Mouse (Mus musculus): Measurements from ENCODE around the gene Acyp1. TPM values are rescaled to one million over a fixed set of nuclear protein-coding genes. Genes with fewer than 3 reads are reported as not detected.

Acyp1 gene
- total RNA-seq, 4 experiments from 2014 or later = 22.7 to 37.1 (median 30.9) TPM

DNA sequence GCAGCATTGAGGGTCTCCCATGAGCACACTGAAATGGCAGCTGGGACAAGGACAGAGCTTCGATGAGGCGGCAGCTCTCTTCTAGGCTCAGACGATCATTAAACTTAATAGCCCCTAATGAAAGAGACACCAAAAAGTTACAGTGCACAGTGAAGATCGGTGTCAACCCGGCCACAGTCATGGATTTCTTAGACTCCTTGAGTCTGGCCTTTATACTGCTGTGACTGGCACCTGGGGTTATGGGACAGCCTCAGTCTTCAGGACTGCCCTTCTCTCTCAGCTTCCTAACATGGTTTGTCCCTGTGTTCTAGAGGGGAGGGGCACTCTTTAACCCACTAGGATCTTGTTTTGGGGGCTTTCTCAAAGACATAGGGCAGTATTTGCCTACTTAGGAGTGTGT is 50.7 kb downstream of the Acyp1 start:
- no peak for DNase-seq (ENCODE audit: low spot score in 2 of 2)

- no peak for DNase-seq (ENCODE audit: low spot score in 2 of 2)
Measured at GRCm38 (mm10) chr12:85233376-85234358, 54.6 kb downstream of the Acyp1 start.

GRCm38 (mm10) chr12:85227876-85228599 is 60.2 kb downstream of the Acyp1 start:
- no peak for DNase-seq (ENCODE audit: low spot score in 2 of 2)

- no peak for DNase-seq (ENCODE audit: low spot score in 2 of 2)
Measured at GRCm38 (mm10) chr12:85227227-85227626, 61.0 kb downstream of the Acyp1 start.

Small RNAs within 50 kb of the gene (microRNA-seq; reads per million reads assigned to microRNA genes)
- gene Mir6938 = 0.32 to 1.0 reads per million in 2 experiments

Other genes with a start within 250 kb of the Acyp1 start
- 1 to 10 TPM; 2.2 to 3.2 (median 2.6) TPM for gene Prox2, start 177.7 kb downstream of the Acyp1 start, total RNA-seq (2022)
- gene Dlst, start 177.6 kb downstream of the Acyp1 start, total RNA-seq (2022) = 100 to 1,000 TPM; 145 to 175 (median 158) TPM
- 10 to 100 TPM; 35.8 to 43.4 (median 39.8) TPM for gene Rps6kl1, start 137.2 kb downstream of the Acyp1 start, total RNA-seq (2022)
- 1 to 10 TPM; 4.2 to 6.6 (median 6.1) TPM for gene Pgf, start 110.6 kb downstream of the Acyp1 start, total RNA-seq (2022)
- 10 to 100 TPM; 52.0 to 70.8 (median 60.7) TPM for gene Eif2b2, start 69.0 kb downstream of the Acyp1 start, total RNA-seq (2022)
- gene Mlh3, start 17.8 kb downstream of the Acyp1 start, total RNA-seq (2022) = 10 to 100 TPM; 17.8 to 23.1 (median 20.5) TPM
- gene Zc2hc1c, start 153 bp upstream of the Acyp1 start, total RNA-seq (2022) = 1 to 10 TPM; 1.6 to 2.2 (median 1.9) TPM
- gene Nek9, start 50.9 kb upstream of the Acyp1 start, total RNA-seq (2022) = 10 to 100 TPM; 39.8 to 42.3 (median 41.1) TPM
- gene Tmed10, start 86.4 kb upstream of the Acyp1 start, total RNA-seq (2022) = 100 to 1,000 TPM; 154 to 177 (median 170) TPM
- gene Fos, start 185.5 kb upstream of the Acyp1 start, total RNA-seq (2022) = 10 to 100 TPM; 14.4 to 24.7 (median 21.0) TPM